Comparison of ENCODE assay signal across 12 mouse cellular contexts in the genomic region with DNA sequence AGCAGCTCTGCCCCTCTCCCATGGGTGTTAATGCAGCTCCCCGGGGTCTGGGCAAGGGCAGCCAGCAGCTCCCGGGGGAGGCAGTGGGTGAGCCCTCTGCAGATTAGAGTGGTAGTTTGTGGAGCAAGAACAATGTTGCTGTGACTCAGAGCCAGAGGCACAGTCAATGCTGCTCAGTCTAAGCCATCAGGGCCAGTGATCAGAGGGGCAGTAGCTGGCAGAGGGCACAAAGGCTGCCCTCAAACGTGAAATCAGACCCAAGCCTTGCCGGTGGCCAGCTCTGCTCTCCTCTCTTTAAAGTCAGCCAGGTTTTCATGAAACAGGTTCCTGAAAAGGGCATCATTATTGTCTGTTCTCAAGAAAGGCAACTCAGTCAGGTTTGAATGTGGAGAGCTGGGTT. TPM values are rescaled to one million over a fixed set of nuclear protein-coding genes. Genes with fewer than 3 reads are reported as not detected.
DNase-seq lines count a peak whose midpoint lies in the region; ATAC-seq and TF ChIP-seq lines count a peak whose summit lies in the region.
"Had no signal": no experiment of that assay in that cellular context is flagged by ENCODE, and none has a peak within 500 bp of the region (broad histone marks: within the 10 kb centered on the region; RNA-seq: fewer than 3 reads in every experiment).

No protein-coding gene starts in this region.

- no peak overlapping the region; the same call in 1 of the 2 replicates for H3K9ac ChIP-seq in forebrain, embryonic 16.5 days (replicated peaks; ENCODE audit: low read depth, low read length)
- H3K9ac ChIP-seq: limb, embryonic 13.5 days had no signal

- peak; percentile 68 for ATAC-seq in frontal cortex, adult (ENCODE audit: low TSS enrichment)
- ATAC-seq in forebrain, embryonic 16.5 days: peak; percentile 89
- ATAC-seq: intestine, embryonic 16.5 days had no signal

- TF ChIP-seq POLR2A in olfactory bulb, adult 2 months (IDR thresholded peaks at IDR 0.05; ENCODE audit: insufficient read depth, low read depth, low read length): no peak

- no peaks in the 10 kb centered on the region for H3K36me3 ChIP-seq in forebrain, embryonic 16.5 days (ENCODE audit: control insufficient read depth, insufficient read depth)
- H3K36me3 ChIP-seq: limb, embryonic 13.5 days had no signal

- H3K27me3 ChIP-seq in forebrain, embryonic 16.5 days (replicated peaks; ENCODE audit: control insufficient read depth, insufficient read depth, low read length): no peaks in the 10 kb centered on the region
- H3K27me3 ChIP-seq: limb, embryonic 13.5 days had no signal

- WGBS in forebrain, embryonic 16.5 days: 7% methylated on average over 4 of the region's 4 CpGs
- WGBS in olfactory bulb, adult 2 months: under 1% methylated on average over 4 of the region's 4 CpGs

- H3K4me3 ChIP-seq in forebrain, embryonic 16.5 days (replicated peaks; ENCODE audit: low read length): no peak overlapping the region
- H3K4me3 ChIP-seq in olfactory bulb, adult 2 months (ENCODE audit: insufficient read depth, low read depth, low read length): no peak overlapping the region
- H3K4me3 ChIP-seq: limb, embryonic 13.5 days had no signal

- no peak for DNase-seq in frontal cortex, adult 2 months (ENCODE audit: extremely low spot score in 1 of 2, low spot score in 1 of 2)
- DNase-seq in retina, postnatal 1 day: peak; percentile 37
- DNase-seq in retina, embryonic 14.5 days (ENCODE audit: low spot score): no peak
- DNase-seq in urinary bladder, postnatal 25 days (ENCODE audit: low spot score): no peak
- DNase-seq in kidney, adult 11 months: no peak
- DNase-seq: cerebellum, adult 8-10 months; lung, adult 18-20 months had no signal

- TF ChIP-seq CTCF in olfactory bulb, adult 2 months (IDR thresholded peaks at IDR 0.05; ENCODE audit: insufficient read depth, low read depth, low read length): no peak

- H3K27ac ChIP-seq in forebrain, embryonic 16.5 days (ENCODE audit: low read length): peak overlapping the region; percentile 71
- peak overlapping the region; percentile 74 for H3K27ac ChIP-seq in olfactory bulb, adult 2 months (ENCODE audit: insufficient read depth, low read depth, low read length)
- H3K27ac ChIP-seq: limb, embryonic 13.5 days had no signal

- H3K9me3 ChIP-seq in forebrain, embryonic 16.5 days (ENCODE audit: control insufficient read depth, low read length): no peaks in the 10 kb centered on the region
- H3K9me3 ChIP-seq: limb, embryonic 13.5 days had no signal

- peaks cover 15% of the 10 kb centered on the region for H3K4me1 ChIP-seq in forebrain, embryonic 16.5 days (replicated peaks; ENCODE audit: control insufficient read depth, insufficient read depth, low read length)
- peaks cover 14% of the 10 kb centered on the region for H3K4me1 ChIP-seq in olfactory bulb, adult 2 months (ENCODE audit: control insufficient read depth, insufficient read depth, low read length)

- no peak overlapping the region for H3K4me2 ChIP-seq in forebrain, embryonic 16.5 days (ENCODE audit: low read length)
- H3K4me2 ChIP-seq: limb, embryonic 13.5 days had no signal

RNA-seq across cellular contexts. Expression of a gene that starts 11.1 kb away (rescaled TPM):
- 31.0 and 31.3 TPM in 2 replicates for polyA plus RNA-seq in frontal cortex, adult 2 months (2012; rRNA removed)
- polyA plus RNA-seq in forebrain, embryonic 16.5 days (2015; fragmentation: Nextera tagmentation; extraction: Ambion mirVana): 37.0 and 40.1 TPM in 2 replicates
- 105 TPM in 1 of 2 replicates, not detected in the other for polyA plus RNA-seq in olfactory bulb, adult 2 months (2012; ENCODE audit: insufficient read depth, insufficient read length, low replicate concordance, missing spikeins)

RNA-seq across cellular contexts. Expression of a gene that starts 43.3 kb away (rescaled TPM):
- 109 and 129 TPM in 2 replicates for polyA plus RNA-seq in frontal cortex, adult 2 months (2012; rRNA removed)
- polyA plus RNA-seq in forebrain, embryonic 16.5 days (2015; fragmentation: Nextera tagmentation; extraction: Ambion mirVana): 22.1 and 23.6 TPM in 2 replicates
- 152 TPM in 1 of 2 replicates, not detected in the other for polyA plus RNA-seq in olfactory bulb, adult 2 months (2012; ENCODE audit: insufficient read depth, insufficient read length, low replicate concordance, missing spikeins)
